Mouse (Mus musculus) cortical plate, adult 2 months (tissue): ENCODE data around the gene Chd4.

ENCODE experiments used
- CTCF ChIP-seq: fragments of 200-500 bp; IDR thresholded peaks from 2 replicates; pipeline ENCODE4 v1.5.1; 2011; ENCODE audit warnings: mild to moderate bottlenecking, control low read depth, low read length; ENCODE audit not compliant: insufficient read depth; ENCODE audit errors: extremely low read depth
- POLR2A ChIP-seq: fragments of 200-500 bp; IDR thresholded peaks from 2 replicates; pipeline ENCODE4 v1.6.1; 2011; ENCODE audit warnings: mild to moderate bottlenecking, low read length, control low read depth; ENCODE audit not compliant: insufficient read depth; ENCODE audit errors: extremely low read depth

DNA sequence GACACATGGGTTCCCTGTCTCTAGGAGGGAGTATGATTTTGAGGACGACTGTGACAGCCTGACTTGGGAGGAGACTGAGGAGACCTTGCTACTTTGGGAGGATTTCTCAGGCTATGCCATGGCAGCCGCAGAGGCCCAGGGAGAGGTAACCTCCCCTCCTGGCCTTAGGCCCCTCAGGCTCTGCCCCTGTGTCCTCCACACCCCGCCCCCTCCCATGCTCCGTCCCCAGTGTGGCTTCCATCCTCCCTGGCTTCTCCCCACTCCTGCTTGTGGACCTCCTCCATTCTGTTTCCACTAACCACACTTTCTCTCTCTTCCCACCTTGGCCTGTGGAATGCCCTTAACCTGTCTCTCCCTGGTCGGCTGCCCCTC is 57.2 kb downstream of the Chd4 start:
- TF ChIP-seq POLR2A (no peak), CTCF (no peak)
